ENCODE assay signal across 17 mouse cellular contexts in the genomic region with DNA sequence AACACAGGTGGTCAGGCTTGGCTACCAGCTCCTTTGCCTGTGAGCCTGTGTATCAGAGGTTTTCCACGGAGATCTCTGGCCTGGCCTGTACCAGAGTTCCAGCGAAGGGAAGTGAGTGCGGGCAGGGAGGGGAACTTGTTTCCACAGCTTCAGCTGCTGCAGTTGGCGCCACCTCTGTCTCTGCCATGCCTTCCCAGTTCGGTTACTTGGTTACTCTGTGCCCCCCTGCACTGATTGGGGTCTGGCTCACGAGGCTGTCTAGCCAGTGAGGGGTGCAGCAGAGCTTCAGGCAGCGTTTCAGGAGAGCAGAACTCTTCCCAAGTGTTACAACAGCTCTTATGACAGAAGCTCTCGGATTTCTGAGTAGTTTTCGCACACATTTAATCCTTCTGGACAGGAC.
"Had no signal": no experiment of that assay in that cellular context is flagged by ENCODE, and none has a peak within 500 bp of the region (broad histone marks: within the 10 kb centered on the region; RNA-seq: fewer than 3 reads in every experiment).

No protein-coding gene starts in this region.

- H3K4me2 ChIP-seq: lung, embryonic 15.5 days; midbrain, embryonic 11.5 days; midbrain, embryonic 13.5 days; midbrain, embryonic 15.5 days; neural tube, embryonic 12.5 days; stomach, embryonic 15.5 days had no signal

- H3K4me1 ChIP-seq: lung, embryonic 15.5 days; midbrain, embryonic 13.5 days; neural tube, embryonic 12.5 days; stomach, embryonic 15.5 days had no signal

- ATAC-seq: lung, postnatal 0 days; midbrain, embryonic 13.5 days; midbrain, embryonic 15.5 days had no signal

- H3K27ac ChIP-seq: lung, embryonic 15.5 days; macrophage; midbrain, embryonic 13.5 days; midbrain, embryonic 15.5 days; neural tube, embryonic 12.5 days; stomach, embryonic 15.5 days; stomach, postnatal 0 days had no signal

- H3K9me3 ChIP-seq: lung, embryonic 15.5 days; midbrain, embryonic 13.5 days; midbrain, embryonic 15.5 days; neural tube, embryonic 12.5 days; stomach, embryonic 15.5 days had no signal

- H3K4me3 ChIP-seq: lung, embryonic 15.5 days; megakaryocyte, embryonic 14.5 days; midbrain, embryonic 13.5 days; midbrain, embryonic 15.5 days; neural tube, embryonic 12.5 days; stomach, embryonic 15.5 days had no signal

- DNase-seq: lung, adult 2 months; lung, postnatal 14 days; lung, postnatal 36 days; right cerebral cortex, postnatal 14 days; thymus, adult 2 months; thymus, postnatal 25 days; thymus, postnatal 4 days had no signal

- H3K36me3 ChIP-seq: lung, embryonic 15.5 days; midbrain, embryonic 13.5 days; midbrain, embryonic 15.5 days; neural tube, embryonic 12.5 days; stomach, embryonic 15.5 days had no signal

- H3K27me3 ChIP-seq: midbrain, embryonic 13.5 days; midbrain, embryonic 15.5 days; neural tube, embryonic 12.5 days; stomach, embryonic 15.5 days had no signal

- H3K9ac ChIP-seq: lung, embryonic 15.5 days; midbrain, embryonic 13.5 days; midbrain, embryonic 15.5 days; neural tube, embryonic 12.5 days; stomach, embryonic 15.5 days had no signal
